Mouse (Mus musculus): ENCODE results near the gene Dhdh.
"Not testable (repeated sequence)": the region's sequence is repeated elsewhere in the genome, so short reads cannot be mapped to it uniquely, and the experiment has no call there.

Gene Dhdh

DNA sequence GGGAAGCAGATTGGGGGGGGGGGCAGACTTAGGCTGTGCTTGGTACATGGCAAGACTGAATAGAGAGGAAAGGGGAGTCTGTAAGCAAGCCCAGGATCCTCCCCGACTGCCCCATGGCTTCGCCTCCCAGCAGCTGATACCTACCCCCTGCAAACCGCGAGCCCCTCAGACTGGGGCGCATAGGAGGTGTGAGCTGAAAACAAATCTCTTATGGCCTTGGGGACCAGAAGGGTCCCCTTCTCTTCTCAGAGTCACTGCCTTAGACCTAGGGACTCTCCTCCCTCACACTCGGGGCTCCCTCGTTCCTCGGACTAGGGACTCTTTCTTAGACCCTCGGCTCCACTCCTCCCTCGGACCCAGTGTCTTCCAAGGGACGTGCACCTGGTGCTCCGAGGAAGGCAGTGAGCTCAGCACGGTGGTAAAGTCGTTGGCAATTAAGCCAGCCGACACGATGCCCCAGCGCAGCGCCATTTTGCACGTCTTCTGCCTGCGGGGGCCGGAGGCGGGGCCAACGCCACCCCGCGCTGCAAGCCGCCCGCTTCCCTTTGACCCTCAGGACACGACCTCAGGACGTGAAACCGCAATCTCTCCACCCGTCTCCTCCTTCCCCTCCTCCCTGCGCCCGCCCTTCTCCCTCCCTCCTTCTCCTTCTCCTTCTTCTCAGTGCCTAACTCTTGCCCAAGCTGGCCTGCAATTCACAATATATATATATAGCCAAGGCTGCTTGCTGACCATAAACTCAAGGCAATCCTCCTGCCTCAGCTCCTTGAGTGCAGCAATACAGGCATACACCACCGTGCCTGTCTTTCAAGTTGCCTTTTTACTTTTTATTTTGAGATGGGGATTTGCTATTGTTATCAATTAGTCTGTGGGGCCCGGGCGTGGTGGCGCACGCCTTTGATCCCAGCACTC is at the start of gene Dhdh:
TSS of gene Dhdh (minus strand) at position 513 of the 912 bp plus-strand sequence.
- no peak for DNase-seq (ENCODE audit: low spot score)

DNA sequence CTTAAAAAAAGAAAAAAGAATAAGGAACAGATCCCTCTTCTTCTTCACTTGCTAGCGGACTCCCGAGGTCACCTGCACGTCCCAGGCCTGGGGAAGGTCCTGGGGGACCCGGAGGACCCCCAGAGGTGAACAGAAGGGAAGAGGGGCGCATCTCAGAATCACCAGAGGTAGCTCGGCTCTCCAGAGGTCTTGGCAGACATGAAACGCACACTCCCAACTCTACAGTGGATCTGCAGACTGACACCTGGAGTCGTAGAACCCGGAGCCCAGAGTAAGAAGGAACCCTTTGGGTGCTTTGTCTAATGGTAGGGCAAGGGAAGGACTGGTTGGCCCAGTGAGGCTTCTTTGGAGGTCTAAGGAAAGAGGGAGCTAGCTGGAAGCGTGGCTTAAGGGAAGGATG is 49.0 kb upstream of the Dhdh start:
- DNase-seq (ENCODE audit: low spot score) = no peak

DNA sequence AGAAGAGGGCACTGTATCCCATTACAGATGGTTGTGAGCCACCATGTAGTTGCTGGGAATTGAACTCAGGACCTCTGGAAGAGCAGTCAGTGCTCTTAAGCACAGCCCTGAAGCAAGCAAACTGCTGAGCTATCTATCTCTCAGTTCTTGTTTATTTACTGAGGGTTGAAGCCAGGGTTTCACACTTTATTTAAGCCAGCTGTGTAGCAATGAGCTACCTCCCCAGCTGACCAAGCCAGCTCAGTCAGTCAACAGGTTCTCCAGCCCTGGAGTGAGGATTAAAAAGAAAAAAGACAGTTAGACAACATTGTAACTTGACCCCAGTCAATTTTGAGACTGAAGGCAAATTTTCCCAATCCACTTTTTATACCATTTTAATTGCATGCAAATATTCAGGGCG is 47.1 kb upstream of the Dhdh start:
- DNase-seq (ENCODE audit: low spot score) = no peak

DNA sequence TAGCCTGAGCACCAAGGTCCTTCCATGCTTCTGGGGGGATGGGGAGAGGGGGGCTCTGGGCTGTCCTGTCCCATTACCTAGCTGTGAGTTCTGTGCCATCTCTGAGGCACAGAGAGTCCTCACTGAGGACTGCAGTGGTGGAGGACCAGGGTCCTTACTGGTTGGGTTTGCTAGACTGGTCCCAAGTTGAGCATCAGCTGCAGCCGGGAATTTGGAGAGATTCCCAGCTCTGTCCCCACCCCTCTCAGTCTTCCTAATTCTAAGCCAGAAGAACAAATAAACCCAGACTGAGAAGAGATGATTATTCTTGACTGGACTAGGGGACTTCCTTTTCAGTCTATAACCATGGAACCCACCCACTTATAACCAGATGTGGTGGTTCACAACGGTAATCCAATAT is 42.0 kb upstream of the Dhdh start:
- DNase-seq (ENCODE audit: low spot score) = no peak

DNA sequence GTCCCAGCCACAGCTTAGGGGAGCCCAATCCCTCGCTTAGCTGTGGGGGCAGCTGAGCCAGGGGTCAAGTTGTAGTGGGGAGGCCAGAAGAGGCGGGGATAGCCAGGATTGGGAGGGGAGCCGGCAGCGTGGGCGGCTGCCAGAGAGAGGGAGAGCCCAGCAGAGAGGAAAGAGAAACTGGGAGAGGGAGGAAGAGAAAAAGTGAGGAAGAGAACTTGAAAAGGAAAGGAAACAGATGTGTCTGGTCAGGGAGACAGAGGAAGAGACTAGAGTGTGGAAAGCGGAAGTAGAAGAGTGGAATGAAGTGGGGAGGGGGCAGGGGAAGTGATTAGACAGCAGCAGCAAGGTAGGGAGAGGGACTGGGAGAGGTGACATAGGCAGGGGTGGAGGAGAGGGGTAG is 40.9 kb upstream of the Dhdh start:
- no peak for DNase-seq (ENCODE audit: low spot score)

DNA sequence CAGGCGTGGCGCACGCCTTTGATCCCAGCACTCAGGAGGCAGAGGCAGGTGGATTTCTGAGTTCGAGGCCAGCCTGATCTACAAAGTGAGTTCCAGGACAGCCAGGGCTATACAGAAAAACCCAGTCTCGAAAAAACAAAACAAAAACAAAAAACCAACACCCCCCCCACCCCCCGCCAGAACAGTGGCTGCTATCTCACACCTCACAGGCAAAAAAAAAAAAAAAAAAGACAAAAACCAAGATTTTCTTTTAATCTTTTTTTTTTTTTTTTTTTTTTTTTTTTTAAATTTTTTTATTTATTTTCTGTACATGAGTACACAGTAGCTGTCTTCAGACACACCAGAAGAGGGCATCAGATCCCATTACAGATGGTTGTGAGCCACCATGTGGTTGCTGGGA is 38.6 kb upstream of the Dhdh start:
- not testable (repeated sequence) for DNase-seq (ENCODE audit: low spot score)

DNA sequence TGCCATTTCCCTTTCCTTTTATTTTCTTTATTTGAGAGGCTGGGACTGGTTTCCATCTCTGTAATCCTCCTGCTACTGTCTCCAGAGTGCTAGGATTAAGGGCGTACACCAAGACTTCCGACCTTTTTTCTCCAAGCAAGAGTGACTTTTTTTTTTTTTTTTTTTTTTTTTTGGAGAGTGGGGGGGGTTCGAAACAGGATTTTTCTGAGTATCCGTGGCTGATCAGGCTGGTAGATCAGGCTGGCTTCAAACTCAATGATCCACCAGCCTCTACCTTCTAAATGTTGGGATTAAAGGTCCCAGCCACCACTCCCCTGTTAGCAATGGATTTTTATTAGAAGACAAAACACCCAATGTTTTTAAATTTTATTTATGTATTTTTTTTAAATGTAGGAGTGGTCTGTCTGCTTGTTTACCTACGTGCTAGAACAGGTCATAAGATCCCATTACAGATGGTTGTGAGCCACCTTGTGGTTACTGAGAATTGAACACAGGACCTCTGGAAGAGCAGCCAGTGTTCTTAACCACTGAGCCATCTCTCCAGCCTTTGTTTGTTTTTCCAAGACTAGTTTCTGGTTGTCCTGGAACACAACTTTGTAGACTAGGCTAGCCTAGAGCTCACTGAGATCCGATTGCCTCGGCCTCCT is 38.0 kb upstream of the Dhdh start:
- DNase-seq (ENCODE audit: low spot score) = peak; percentile 56

DNA sequence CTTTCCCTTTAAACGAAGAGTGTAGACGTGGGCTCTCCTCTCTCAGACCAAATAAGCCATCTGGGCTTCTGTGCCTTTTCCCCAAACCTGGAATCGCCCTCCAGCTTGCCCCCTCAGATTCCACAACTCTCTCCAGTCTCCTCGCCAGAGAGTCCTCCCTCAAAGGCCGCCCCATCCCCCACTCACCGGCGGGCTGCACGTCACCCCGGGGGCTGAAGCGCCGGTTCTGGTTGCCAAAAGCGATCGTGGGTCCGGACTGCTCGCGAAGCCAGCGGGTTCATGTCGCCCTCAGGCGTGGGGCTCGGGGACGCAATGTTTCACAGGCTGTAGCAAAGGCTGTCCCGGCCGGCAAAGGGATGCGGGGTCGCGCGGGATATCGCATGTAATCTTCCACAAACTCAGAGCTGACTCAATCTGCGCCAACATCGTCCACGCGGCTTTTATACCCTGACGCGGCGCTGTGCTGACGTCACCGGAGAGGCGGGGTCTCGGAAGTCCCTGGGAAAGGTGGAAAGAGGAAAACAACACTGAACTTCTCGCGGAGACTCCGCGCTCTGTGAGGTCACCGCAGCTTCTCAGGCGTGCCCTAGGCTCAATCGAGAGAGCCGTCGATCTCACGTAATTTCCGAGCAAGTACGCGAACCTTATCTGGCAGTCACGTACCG is 37.3 kb upstream of the Dhdh start, which contains the start of the genes Ppp1r15a and Plekha4:
TSS of gene Ppp1r15a (minus strand) at position 460 of the 665 bp plus-strand sequence.
TSS of gene Plekha4 (plus strand) at position 522 of the 665 bp plus-strand sequence.
- peak; percentile 96 for DNase-seq (ENCODE audit: low spot score)

DNA sequence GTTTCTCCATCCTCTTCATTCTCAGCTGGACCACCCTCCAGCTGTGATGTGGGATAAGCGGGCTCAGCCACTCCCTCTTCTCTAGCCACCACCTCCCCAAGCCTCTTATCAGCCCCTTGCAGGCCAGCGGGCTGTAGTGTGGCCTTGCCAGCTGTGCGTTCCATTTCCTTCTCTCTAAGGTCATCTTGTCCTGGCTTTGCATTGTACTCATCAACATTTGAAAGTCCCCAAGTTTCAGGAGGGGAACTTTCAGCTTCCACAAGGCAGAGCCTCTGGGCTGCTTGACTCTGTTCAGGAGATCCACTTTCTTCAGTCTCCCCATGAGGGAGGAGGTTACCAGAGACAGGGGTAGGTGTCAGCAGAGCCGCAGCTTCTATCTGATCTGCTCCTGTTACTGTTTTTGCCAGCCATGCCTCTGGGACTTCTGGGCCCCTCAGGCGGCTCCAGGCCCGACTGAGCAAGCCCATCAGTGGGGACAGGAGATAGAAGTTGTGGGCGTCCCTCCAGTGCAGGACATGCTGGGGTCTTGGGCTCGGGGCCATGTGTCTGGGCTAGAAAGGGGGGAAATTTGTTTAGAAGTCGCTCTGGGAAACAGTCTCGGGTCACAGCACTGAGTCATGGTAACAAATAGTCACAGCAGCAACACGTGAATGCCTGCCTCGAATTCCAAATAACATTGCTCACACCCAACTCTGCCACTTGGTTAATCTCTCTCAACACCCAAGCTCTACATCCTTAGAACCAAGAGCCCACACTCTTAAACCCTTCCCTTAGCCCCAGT is 36.4 kb upstream of the Dhdh start:
- peak; percentile 59 for DNase-seq (ENCODE audit: low spot score)

DNA sequence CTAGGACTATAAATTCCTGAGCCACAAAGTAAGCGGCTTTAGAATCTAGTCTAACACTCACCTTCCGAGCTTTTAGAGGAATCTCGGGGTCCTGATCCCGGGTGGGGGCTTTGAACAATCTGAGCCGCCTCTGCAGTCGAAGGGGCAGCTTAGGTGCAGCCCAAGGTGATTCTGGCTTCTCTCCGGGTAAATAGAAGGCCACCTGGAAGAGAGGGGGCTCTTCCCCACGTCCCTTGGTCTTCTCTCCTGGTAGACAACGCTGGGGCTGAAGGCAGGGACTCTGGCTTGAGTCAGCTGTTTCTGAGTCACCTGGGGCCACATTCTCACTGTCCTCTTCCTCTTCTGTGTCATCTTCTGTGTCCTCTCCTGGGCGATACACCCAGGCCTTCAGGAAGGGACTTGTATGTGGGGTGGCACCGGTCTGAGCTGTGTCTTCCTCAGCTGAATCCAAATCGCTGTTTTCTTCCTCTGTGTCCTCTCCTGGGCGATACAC is 35.1 kb upstream of the Dhdh start:
- DNase-seq (ENCODE audit: low spot score) = peak; percentile 33

DNA sequence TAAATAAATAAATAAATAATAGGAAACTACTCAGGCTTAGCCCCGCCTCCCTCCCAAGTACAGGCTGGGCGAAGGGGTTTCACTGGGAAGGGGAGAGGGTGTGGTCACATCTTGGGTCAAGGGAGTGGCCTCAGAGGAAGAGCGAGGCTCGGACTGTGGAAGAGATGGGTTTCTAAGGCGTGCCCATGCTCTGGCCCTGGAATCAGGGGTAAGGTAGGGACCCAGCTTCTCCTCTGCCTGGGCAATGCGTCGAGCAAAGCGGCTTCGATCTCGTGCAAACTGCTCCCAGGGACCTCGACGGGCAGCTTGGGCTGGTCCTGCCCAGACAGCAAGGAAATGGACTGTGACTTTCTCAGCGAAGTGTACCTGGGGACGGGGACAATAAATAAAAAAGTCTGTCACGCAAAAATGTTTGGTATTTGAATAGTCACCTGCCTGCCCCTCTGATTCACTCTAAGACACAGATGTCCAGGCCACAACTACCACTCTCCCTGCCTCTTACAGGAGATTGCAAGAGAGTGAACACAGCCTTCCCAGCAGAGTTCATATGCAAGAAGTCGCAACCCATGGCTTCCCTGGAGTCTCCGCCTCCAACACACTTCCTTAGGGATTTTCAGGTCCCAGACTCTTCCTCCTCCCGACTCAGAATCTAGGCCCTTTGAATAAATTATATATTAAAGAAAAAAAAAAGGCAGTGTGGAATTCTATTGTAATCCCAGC is 34.5 kb upstream of the Dhdh start:
- DNase-seq (ENCODE audit: low spot score) = peak; percentile 62

DNA sequence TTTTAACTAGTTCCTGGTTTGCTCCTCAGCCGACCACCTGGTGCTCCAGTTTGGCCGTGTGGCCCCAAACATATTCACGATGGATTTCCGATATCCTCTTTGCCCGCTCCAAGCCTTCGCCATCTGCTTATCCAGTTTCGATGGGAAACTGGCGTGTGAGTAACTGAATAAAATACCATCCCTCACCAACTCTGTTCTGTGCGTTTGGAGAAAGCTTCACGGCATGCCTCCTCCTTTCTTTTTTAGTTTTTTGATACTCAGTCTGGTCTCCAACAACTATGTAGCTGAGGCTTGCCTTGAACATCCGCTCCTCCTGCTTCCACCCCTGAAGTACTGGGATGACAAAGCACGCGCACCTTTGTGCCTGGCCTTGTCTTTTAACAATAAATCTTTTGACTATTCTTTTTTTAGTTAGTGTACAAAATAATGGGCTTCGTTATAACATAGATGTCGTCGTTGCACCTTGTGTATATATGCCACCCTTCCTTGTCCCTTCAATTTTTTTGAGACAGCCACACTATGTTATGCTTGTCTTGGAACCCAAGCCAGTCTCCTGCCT is 33.7 kb upstream of the Dhdh start:
- DNase-seq (ENCODE audit: low spot score) = no peak

DNA sequence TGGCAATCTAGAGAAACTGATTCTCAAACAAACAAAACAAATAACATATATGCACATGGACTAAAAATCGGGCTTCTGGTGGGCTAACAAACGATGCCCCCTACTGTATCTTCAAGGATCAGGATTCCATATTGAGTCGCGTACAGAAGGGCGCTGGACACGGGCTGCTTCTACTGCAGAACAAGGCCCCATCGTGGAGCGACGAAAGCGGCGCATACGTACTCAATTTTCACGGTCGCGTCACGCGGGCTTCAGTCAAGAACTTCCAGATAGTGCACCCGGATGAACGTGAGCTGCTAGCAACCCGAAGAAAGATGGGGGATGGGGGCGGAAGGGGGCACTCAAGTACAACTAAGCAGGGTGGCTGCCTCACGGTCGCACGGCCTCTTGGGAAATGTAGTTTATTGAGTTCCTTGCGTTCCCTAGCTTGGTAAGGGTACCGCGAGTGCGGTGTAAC is 33.2 kb upstream of the Dhdh start:
- peak; percentile 88 for DNase-seq (ENCODE audit: low spot score)

DNA sequence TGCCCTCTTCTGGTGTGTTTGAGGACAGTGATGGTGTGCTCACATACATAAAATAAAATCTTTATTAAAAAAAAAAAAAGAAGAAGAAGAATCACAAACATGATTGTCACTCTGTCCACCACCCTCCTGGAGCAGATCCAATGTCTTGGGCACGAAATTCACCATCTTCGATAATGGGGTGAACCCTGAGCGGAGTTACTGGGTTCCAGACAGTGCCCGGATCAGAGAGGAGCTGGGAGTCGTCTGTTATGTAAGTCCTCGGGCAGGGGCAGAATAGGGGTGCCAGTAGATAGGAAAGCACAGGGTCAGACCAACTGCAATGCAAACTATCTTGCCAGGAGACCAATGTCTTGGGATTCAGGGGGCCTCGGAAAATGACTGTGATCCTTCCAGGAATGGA is 32.0 kb upstream of the Dhdh start:
- no peak for DNase-seq (ENCODE audit: low spot score)

DNA sequence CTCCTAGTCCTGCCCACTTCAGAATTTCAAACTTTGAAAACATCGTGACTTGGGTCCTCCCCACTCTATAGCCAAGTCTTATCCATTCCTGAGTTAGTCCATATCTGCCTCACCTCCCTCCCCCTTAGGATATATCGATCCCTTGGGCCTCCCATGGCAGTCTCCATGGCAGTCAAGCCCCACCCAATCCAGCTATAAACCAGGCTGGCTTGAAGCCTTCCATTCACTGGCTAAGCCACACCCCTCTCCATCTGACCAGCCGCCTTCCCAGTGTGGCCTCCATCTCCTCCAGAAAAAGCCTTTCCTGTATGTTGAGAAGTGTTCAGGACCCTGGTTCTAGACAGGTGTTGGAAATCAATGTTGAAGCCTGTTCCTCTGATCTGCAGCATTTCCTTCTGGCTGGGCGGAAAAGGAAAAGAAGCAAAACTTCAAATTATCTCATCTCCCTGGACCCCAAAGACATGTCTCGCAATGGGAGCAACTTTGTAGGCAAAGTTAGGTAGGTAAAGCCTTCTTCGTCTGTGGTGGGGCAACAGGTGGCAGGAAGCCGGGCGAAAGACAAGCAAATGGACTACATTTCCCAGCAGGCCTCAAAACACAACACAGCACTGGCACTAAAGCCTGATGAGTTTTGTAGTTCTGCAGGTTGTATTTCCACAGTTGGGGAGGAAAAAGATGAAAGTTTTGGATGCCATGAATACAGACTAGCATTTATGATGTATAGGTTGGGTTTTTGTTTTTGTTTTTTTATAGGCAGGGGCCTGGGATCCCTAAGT is 30.9 kb upstream of the Dhdh start:
- no peak for DNase-seq (ENCODE audit: low spot score)

DNA sequence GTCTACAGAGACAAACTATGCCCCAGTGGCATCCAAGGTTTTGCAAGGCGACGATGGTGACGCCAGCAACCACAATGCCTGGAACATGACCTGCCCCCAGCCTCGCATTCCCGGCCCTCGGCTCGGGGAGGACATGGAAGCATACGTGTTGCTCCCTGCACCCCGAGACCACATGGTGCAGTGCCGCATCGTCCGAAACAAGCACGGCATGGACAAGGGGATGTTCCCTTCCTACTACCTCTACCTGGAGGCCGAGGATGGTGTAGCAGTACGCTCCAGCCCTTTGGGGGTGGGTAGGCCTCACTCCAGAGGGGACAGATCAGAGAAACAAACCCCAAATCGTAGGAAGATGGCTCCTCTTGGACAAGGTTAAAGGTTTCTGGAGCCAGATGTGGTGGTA is 30.0 kb upstream of the Dhdh start:
- no peak for DNase-seq (ENCODE audit: low spot score)

DNA sequence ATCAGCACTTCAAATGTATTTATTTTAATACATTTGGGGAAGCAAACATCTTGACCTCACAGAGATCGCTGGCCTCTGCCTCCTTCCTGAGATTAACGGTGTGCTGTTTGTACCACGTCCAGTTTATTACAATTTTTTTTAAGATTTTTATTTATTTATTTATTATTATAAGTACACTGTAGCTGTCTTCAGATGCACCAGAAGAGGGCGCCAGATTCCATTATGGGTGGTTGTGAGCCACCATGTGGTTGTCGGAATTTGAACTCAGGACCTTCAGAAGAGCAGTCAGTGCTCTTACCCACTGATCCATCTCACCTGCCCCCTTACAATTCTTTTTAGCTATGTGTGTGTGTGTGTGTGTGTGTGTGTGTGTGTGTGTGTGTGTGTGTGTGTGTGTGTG is 28.2 kb upstream of the Dhdh start:
- DNase-seq (ENCODE audit: low spot score) = not testable (repeated sequence)

DNA sequence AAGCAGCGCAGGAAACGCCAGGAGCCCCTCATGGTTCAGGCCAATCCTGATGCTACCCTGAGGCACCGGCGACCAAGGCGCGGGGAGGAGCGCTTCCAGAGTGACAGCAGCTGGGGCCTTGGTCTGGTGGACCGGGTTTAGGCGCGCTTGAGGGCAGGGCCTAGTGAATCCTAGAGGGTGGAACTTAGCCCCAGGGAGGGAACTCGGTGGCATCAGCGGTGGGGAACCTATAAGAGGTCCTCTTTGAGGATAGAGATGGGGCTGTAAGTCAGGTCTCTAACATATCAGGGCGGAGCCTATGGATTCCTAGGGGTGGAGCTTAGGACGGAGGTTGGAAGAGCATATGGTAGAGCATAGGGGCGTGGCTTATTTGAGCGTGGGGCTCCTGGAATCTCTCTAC is 26.8 kb upstream of the Dhdh start:
- DNase-seq (ENCODE audit: low spot score) = peak; percentile 55

DNA sequence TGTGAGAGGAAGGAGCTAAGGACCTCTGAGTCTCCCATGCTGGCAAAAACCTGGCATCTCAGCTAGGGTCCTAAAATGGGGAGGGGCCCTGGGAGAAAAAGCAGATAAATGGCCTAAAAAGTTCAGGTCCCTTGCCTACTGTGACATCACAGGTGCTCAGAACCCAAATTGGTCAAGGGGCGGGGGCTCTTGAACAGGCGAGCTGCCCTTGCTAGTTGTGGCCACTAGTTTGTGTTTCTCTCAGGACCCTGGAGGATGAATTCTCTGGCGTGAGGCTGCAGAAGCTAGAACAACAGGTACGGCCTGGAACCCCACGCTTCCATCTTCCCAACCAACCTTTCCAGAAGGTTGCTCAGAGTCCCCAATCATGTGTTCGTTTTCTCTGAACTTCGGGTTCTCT is 25.8 kb upstream of the Dhdh start:
- no peak for DNase-seq (ENCODE audit: low spot score)

Measured in MN1 (cell line).